Mouse (Mus musculus) intestine, embryonic 14.5 days (tissue): Measurements from ENCODE around the gene Hfe. TPM values are rescaled to one million over a fixed set of nuclear protein-coding genes. Genes with fewer than 3 reads are reported as not detected.

Source experiments
- ATAC-seq: fragments of 200-750 bp; cut with Nextera tagmentation; replicated peaks from 2 replicates; pipeline ENCODE4 v1.8.0; 2017; ENCODE audit warnings: low read depth, moderate number of reproducible peaks, moderate TSS enrichment, moderate library complexity; ENCODE audit not compliant: low FRiP score, low TSS enrichment
- DNase-seq: peaks from one replicate; pipeline ENCODE4 v3.0.0-alpha.2; 2018; ENCODE audit warnings: low spot score
- H3K27ac ChIP-seq: fragments of 300-500 bp; sonication (generic); 2 replicates; pipeline ENCODE4 v1.5.1; 2014; ENCODE audit warnings: low read depth, mild to moderate bottlenecking, control low read depth
- H3K27me3 ChIP-seq: fragments of 300-500 bp; sonication (generic); replicated peaks from 2 replicates; pipeline ENCODE4 v1.6.1; 2014; ENCODE audit warnings: low read length, control low read depth; ENCODE audit not compliant: control insufficient read depth, insufficient read depth
- H3K36me3 ChIP-seq: fragments of 300-500 bp; sonication (generic); 2 replicates; pipeline ENCODE4 v1.6.1; 2014; ENCODE audit warnings: low read length, control low read depth; ENCODE audit not compliant: control insufficient read depth, insufficient read depth
- H3K4me1 ChIP-seq: fragments of 300-500 bp; sonication (generic); replicated peaks from 2 replicates; pipeline ENCODE4 v1.6.1; 2014; ENCODE audit warnings: low read length, control low read depth, mixed read lengths; ENCODE audit not compliant: control insufficient read depth, insufficient read depth
- H3K4me2 ChIP-seq: fragments of 300-500 bp; sonication (generic); 2 replicates; pipeline ENCODE4 v1.6.1; 2014; ENCODE audit warnings: low read length
- H3K4me3 ChIP-seq: fragments of 300-500 bp; sonication (generic); 2 replicates; pipeline ENCODE4 v1.5.1; 2014; ENCODE audit warnings: low read depth, low read length, control low read depth, mixed read lengths
- H3K9ac ChIP-seq: fragments of 300-500 bp; sonication (generic); 2 replicates; pipeline ENCODE4 v1.6.1; 2014; ENCODE audit warnings: mild to moderate bottlenecking, low read length
- H3K9me3 ChIP-seq: fragments of 300-500 bp; sonication (generic); 2 replicates; pipeline ENCODE4 v1.6.1; 2016; ENCODE audit warnings: low read length, control low read depth; ENCODE audit not compliant: control insufficient read depth
- WGBS: fragments of 180-500 bp; shearing (Covaris S2); extraction: QIAGEN DNeasy Blood & Tissue Kit; methylation state at CpG from one replicate; pipeline ENCODE4 v1.1.7; 2014; 5-methylcytosine and 5-hydroxymethylcytosine counted together
- polyA plus RNA-seq: library from polyadenylated mRNA; unstranded; fragments of >200 nt; fragmentation: Nextera tagmentation; extraction: Ambion mirVana; gene quantifications from 2 replicates; pipeline ENCODE4 v1.2.1, GENCODE M21; 2014

The Hfe gene
- polyA plus RNA-seq, 1 experiment from 2014 or later, result 7.8 TPM

DNA sequence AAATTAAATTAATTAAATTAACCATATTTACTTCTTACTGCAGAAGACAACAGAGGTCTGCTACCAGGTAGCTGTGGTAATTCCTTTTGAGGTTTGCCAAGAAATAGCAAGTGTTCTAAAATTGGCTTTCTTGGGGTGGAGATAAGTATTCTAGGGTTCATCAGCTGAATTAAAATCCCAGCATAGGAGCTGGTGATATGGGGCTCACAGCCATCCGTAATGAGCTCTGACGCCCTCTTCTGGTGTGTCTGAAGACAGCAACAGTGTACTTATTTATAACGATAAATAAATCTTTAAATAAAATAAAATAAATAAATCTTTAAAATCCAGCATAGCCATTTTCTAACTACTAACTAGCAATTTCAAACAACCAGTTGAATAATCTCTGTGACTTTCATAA is 10.9 kb downstream of the Hfe start:
- DNase-seq, result no peak
- Histone ChIP-seq H3K36me3 (no peaks in the 10 kb centered on the region), H3K9me3 (no peaks in the 10 kb centered on the region), H3K4me2 (no peak overlapping the region), H3K27me3 (no peaks in the 10 kb centered on the region), H3K4me1 (peaks cover 13% of the 10 kb centered on the region; the same call in 1 of the 2 replicates), H3K4me3 (no peak overlapping the region), H3K27ac (no peak overlapping the region), H3K9ac (no peak overlapping the region)
- no peak for ATAC-seq
- WGBS, result 72% methylated on average over 3 of the region's 3 CpGs

DNA sequence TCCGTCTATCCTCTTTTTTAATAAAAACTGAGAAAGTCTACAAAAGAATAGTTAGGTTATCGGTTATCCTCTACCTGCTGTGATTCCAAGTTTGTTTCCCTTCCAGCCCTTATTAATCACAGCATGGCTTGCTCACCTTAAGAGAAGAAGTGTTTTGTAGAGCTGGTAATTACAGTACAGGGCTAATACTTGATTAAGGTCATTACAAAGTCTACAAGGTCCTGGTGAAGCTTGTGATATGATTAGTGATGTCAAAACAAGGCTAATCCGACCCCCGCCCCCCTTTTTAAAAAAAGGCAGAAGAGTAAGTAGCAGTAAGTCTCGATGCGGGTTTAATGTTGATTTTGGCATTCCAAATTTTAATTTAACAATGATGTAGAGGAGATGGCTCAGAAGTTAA is 11.7 kb downstream of the Hfe start:
- H3K4me1 ChIP-seq, result peaks cover 13% of the 10 kb centered on the region; the same call in 1 of the 2 replicates
- WGBS, result 73% methylated on average over 6 of the region's 6 CpGs
- H3K9ac ChIP-seq, result no peak overlapping the region; the same call in 1 of the 2 replicates
- no peaks in the 10 kb centered on the region for H3K9me3 ChIP-seq
- no peaks in the 10 kb centered on the region for H3K27me3 ChIP-seq
- peak overlapping the region; percentile 47 for H3K4me2 ChIP-seq
- no peak for ATAC-seq
- peak overlapping the region; percentile 50; the same call in 1 of the 2 replicates for H3K4me3 ChIP-seq
- H3K36me3 ChIP-seq, result no peaks in the 10 kb centered on the region
- no peak for DNase-seq
- H3K27ac ChIP-seq, result peak overlapping the region; percentile 91

DNA sequence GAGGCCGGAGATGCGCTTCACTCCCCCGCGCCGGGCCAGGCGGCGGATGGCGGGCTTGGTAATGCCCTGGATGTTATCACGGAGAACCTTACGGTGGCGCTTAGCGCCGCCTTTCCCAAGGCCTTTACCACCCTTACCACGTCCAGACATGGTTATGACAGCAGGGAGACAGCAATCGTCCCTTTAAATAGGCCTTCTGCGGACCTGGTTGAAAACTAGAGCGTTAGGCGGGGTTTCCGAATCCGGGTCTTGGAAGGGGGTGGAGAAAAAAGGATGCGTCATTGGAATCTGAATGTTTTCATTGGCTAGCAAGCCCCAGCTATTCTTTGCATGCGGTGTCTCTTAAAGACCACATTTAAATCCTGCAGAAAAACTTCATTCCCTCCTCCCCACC is 12.4 kb downstream of the Hfe start, which contains the start of gene Hist1h4c:
TSS of gene Hist1h4c (minus strand) at position 155 of the 394 bp plus-strand sequence.
- under 1% methylated on average over 22 of the region's 22 CpGs for WGBS
- peak within 1 kb of the TSS; percentile 69 for H3K9ac ChIP-seq
- H3K4me1 ChIP-seq, result peaks cover 13% of the 10 kb centered on the region; the same call in 1 of the 2 replicates
- peak; percentile 95 for ATAC-seq
- H3K4me2 ChIP-seq, result peak within 1 kb of the TSS; percentile 77
- H3K27me3 ChIP-seq, result no peaks in the 10 kb centered on the region
- H3K27ac ChIP-seq, result peak within 1 kb of the TSS; percentile 91
- H3K9me3 ChIP-seq, result no peaks in the 10 kb centered on the region
- peak; percentile 100 for DNase-seq
- no peaks in the 10 kb centered on the region for H3K36me3 ChIP-seq
- H3K4me3 ChIP-seq, result peak within 1 kb of the TSS; percentile 50

DNA sequence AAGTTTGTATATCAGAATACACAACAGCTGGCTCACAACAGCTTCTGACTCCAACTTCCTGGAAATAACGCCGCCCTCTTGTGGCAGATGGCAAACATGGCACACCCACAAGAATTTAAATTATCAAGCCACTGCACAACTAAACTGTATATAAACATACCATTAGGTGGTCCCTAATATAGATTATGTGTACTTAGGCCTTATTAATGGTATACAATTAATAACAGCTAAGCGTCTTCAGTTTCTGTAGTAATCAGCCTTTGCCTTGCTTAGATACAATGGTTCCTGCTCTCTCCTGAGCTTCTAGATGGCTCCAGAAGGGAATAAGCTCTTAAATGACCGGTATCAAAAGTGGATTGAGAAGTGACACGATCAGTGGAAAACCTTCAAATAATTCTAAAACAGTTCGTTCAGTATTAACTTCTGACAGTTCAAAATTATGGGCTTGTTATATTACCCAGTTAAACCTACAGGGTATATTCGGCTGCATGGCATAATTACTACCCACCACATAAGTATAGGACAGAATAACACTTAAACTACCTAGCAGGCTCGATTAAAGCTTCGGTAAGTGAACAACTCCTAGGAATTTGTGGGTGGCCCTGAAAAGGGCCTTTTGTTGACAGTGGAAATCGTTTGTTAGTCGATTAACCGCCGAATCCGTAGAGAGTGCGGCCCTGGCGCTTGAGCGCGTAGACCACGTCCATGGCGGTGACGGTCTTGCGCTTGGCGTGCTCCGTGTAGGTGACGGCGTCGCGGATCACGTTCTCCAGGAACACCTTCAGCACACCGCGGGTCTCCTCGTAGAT is 13.0 kb downstream of the Hfe start:
- H3K36me3 ChIP-seq, result no peaks in the 10 kb centered on the region
- H3K4me2 ChIP-seq, result peak overlapping the region; percentile 77
- peak overlapping the region; percentile 50 for H3K4me3 ChIP-seq
- peak; percentile 80 for DNase-seq
- H3K27ac ChIP-seq, result peak overlapping the region; percentile 91
- no peaks in the 10 kb centered on the region for H3K9me3 ChIP-seq
- H3K27me3 ChIP-seq, result no peaks in the 10 kb centered on the region
- peaks cover 13% of the 10 kb centered on the region; the same call in 1 of the 2 replicates for H3K4me1 ChIP-seq
- WGBS, result 2% methylated on average over 23 of the region's 32 CpGs
- peak; percentile 81 for ATAC-seq
- H3K9ac ChIP-seq, result peak overlapping the region; percentile 69

DNA sequence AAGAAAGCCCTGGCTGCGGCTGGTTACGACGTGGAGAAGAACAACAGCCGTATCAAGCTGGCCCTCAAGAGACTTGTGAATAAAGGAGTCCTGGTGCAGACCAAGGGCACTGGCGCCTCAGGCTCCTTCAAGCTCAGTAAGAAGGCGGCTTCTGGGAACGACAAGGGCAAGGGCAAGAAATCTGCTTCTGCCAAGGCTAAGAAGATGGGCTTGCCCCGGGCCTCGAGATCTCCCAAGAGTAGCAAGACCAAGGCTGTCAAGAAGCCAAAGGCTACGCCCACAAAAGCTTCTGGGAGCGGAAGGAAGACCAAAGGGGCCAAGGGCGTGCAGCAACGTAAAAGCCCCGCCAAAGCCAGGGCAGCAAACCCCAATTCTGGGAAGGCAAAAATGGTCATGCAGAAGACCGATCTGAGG is 14.6 kb downstream of the Hfe start:
- H3K27ac ChIP-seq, result no peak overlapping the region
- DNase-seq, result no peak
- H3K4me1 ChIP-seq, result peaks cover 13% of the 10 kb centered on the region; the same call in 1 of the 2 replicates
- WGBS, result 65% methylated on average over 15 of the region's 15 CpGs
- no peaks in the 10 kb centered on the region for H3K36me3 ChIP-seq
- H3K4me2 ChIP-seq, result no peak overlapping the region
- H3K9ac ChIP-seq, result no peak overlapping the region
- no peaks in the 10 kb centered on the region for H3K27me3 ChIP-seq
- H3K4me3 ChIP-seq, result no peak overlapping the region
- H3K9me3 ChIP-seq, result no peaks in the 10 kb centered on the region
- ATAC-seq, result no peak

DNA sequence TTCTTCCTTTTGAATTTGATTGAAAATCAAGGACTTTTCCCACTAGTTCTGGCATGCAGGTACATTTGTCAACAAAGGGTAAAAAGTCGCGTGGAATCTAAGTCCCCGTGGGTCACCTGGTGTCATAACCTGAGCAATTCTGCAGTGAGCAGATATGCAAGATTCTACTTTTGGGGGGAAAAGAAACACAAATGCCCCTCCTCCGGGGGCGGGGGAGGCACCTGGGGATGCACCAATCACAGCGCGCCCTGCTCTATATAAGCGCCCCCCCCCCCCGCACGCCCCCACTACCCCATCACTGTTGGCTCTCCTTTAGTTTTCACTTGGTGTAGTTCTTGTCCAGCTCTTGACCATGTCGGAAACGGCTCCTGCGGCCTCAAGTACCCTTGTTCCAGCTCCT is 15.1 kb downstream of the Hfe start, which contains the start of gene Hist1h1t:
TSS of gene Hist1h1t (plus strand) at position 301 of the 400 bp plus-strand sequence.
- no peaks in the 10 kb centered on the region for H3K9me3 ChIP-seq
- no peak within 1 kb of the TSS for H3K27ac ChIP-seq
- ATAC-seq (no peak), DNase-seq (no peak)
- H3K27me3 ChIP-seq, result no peaks in the 10 kb centered on the region
- WGBS, result 48% methylated on average over 13 of the region's 13 CpGs
- H3K4me1 ChIP-seq, result peaks cover 13% of the 10 kb centered on the region; the same call in 1 of the 2 replicates
- no peaks in the 10 kb centered on the region for H3K36me3 ChIP-seq
- no peak within 1 kb of the TSS for H3K4me2 ChIP-seq
- no peak within 1 kb of the TSS for H3K4me3 ChIP-seq
- H3K9ac ChIP-seq, result no peak within 1 kb of the TSS

DNA sequence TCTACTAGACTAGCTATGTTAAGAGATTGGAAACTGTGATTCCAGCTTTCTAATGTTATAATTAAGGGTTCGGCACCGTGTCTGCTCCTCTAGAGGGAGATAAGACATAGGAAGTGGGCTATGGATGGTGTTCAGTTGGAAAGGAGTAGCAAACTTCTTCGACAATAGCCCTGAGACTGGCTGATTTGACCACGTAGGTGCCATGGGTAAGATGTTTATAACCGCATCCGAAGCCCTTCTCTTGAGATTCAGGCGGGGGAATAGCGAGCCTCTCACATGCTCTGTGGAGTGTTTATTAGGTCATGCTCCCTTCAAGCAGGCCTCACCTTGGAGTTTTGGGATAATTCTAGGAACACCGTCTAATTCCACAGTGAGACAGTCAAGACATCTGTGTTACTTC is 15.7 kb downstream of the Hfe start:
- DNase-seq (no peak), ATAC-seq (no peak)
- Histone ChIP-seq H3K4me3 (no peak overlapping the region), H3K4me1 (peaks cover 13% of the 10 kb centered on the region; the same call in 1 of the 2 replicates), H3K4me2 (no peak overlapping the region), H3K9ac (no peak overlapping the region), H3K27me3 (no peaks in the 10 kb centered on the region), H3K27ac (no peak overlapping the region), H3K36me3 (no peaks in the 10 kb centered on the region), H3K9me3 (no peaks in the 10 kb centered on the region)
- WGBS, result 89% methylated on average over 9 of the region's 9 CpGs

DNA sequence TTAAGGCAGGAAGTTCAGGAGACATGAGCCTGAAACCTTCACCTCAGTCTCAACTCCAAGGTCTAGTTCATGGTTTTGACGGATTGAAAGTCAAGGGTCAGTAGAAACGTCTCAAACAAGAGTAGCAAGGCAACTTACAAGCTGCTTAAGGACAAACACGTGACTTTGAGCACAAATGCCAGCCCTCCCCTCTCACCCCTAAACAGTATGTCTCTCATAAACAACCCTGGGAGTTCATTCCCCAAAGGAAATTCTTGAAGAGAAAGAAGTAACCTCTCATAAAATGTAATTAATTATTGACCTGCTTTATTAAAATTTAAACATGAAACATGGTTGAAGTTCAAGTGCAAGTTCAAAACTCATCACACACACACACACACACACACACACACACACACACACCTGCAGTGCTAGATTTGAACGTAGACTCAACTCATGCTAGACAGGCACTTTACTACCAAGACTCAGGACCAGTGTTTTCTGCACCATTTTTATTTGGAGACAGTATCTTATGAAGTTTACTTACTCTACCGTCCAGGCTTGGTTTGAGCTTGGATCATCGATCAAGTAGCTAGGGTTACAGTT is 16.7 kb downstream of the Hfe start:
- Histone ChIP-seq H3K4me3 (no peak overlapping the region), H3K9ac (no peak overlapping the region), H3K9me3 (no peaks in the 10 kb centered on the region), H3K4me2 (no peak overlapping the region), H3K36me3 (no peaks in the 10 kb centered on the region), H3K4me1 (peaks cover 10% of the 10 kb centered on the region; the same call in 1 of the 2 replicates), H3K27me3 (no peaks in the 10 kb centered on the region), H3K27ac (no peak overlapping the region)
- 85% methylated on average over 6 of the region's 6 CpGs for WGBS
- ATAC-seq (no peak), DNase-seq (no peak)
